Mouse (Mus musculus) thymus, postnatal 14 days (tissue): ENCODE results near the gene Ap2b1.
"Not testable (repeated sequence)": the region's sequence is repeated elsewhere in the genome, so short reads cannot be mapped to it uniquely, and the experiment has no call there.

Source experiments
- DNase-seq: peaks from one replicate; pipeline ENCODE4 v3.0.0; 2021

Gene Ap2b1

DNA sequence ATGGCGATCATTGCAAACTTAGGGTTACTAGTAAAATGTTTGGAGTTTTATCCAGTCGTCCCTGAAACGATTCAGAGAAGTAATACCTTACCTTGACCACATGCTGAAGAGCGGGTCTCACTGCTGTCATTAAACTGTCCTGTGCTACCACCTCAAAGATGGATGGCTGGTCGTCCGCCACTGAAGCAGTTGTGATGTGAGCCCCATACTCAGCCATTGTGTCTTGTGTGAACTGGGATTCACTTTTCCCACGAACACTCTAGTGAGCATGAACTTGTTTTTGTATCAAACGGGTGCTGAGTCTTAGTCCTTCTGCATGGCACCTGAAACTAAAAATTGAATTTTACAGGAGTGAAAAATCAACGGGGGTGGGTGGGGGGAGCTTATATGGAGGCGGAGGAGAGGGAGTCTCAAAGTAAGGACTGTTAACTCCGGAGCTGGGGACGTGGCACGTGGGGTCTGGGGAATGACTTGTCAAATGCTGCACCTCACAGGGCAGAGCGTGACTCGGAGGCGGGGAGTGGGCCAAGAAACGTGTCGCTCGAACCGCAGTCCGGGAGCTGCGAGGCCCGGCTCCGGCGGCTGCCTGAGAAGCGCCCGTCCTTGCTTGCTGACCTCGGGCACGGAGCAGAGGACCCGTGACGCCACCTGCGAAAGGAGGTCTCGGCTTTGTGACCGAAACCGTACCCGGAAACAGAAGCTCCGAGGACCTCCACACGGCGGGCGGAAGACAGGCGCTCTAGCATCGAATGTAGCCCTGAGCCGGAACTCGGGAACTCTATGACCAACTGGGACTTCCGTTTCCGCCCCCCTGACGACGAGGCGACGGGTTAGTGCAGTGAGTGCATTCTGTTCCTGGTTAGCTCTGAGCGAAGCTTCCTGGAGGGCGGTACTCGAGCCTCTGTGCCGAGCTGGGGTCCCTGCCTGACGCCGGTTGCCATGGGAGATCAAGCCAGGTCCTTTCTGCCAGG, at the start of gene Ap2b1:
Gene Ap2b1, plus strand, starts transcription at position 800 of the 971 bp plus-strand sequence.
- peak; percentile 95 for DNase-seq

DNA sequence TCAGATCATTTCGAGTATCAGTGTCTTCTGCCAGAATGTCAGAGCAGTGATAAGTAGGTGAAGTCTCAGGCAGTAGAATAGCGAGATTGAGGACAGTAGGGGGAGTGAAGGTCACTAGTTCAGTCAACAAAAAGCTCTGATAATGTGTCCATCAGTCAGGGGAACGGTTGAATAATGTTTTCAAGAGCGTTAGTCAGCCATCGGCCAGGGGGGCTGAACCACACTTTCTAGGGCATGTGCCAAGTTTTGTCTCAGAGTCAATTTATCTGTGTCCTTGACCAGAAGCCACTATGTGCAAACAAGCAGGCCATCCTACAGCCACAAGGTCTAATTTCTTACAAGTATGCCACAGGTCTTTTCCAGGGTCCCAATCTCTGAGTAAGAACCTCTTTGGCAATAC, 41.6 kb upstream of the Ap2b1 start:
- not testable (repeated sequence) for DNase-seq

- DNase-seq = peak; percentile 45
These were observed 36.2 kb upstream of the Ap2b1 start for GRCm38 (mm10) chr11:83262673-83263072.

- peak; percentile 48 for DNase-seq
These were observed 35.7 kb upstream of the Ap2b1 start for GRCm38 (mm10) chr11:83263146-83263545.

- no peak for DNase-seq
These were observed 28.0 kb upstream of the Ap2b1 start for GRCm38 (mm10) chr11:83270842-83271150.

DNA sequence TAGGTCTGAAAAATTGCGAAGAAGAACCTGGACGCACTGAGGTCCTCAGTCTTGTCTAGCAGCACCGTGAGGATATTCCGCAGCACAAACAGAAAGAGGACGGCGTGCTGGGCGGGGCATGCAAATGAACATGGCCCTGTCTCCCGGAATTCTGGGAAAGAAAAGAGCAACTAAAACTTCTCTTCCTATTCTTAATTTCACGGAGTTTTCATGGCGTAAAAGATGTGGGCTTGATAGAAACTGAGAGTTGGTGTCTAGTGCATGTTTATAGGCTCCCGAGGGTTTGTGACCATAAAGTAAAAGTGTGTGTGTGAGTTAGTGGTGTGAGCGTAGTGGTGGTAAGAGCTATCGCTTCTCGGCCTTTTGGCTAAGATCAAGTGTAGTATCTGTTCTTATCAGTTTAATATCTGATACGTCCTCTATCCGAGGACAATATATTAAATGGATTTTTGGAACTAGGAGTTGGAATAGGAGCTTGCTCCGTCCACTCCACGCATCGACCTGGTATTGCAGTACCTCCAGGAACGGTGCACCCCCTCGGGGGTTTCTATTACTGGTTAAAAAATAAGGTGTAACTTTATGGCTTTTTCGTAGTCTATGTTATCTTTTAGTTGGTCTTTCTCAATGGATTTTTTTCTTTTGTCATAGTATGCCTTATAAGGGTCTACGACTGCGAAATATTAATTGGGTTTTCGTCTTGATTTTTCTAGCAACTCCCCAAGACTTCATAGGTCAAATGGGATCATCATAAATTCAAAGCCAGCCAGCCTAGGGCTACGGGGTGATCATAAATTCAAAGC, 27.5 kb upstream of the Ap2b1 start:
- peak; percentile 87 for DNase-seq

DNA sequence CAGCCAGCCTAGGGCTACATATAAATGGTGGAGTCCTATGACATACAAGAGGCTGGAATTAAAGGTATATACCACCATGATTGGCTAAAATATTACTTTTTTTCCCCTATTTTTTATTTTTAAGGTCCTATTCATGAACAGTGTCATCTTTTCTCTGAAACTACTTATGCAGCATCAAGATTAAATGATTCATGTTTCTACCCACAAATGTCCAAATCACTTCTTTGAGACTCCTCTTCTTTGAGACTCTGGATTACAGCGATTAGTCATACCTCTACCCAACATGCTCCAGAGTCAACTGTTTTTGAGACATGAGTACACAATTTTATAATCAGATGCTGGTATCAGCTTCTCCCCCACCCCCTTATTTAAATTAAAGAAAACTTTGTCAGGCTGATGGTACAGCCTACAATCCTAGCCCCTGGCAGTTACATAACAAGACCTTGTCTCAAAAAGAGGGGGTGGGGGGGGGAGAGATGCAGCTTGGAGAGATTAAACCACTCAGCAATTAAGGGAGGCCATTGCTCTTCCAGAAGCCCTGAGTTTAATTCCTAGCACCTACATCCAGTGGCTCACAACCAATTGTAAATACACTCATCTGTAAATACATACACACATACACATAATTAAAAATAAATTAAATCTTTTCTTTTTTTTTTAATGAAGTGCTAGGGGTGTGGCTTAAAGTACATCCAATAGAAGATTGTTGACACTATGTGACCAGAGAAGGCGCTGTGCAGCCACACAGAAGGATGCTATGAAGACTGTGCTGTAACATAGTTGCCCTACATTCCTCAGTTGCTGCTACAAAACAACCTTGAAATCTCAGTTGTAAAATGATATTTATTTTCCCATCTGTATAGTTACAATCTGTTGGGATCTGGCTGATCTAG, 26.6 kb upstream of the Ap2b1 start:
- DNase-seq = peak; percentile 56

- no peak for DNase-seq
These were observed 22.6 kb upstream of the Ap2b1 start for GRCm38 (mm10) chr11:83276251-83276650.

DNA sequence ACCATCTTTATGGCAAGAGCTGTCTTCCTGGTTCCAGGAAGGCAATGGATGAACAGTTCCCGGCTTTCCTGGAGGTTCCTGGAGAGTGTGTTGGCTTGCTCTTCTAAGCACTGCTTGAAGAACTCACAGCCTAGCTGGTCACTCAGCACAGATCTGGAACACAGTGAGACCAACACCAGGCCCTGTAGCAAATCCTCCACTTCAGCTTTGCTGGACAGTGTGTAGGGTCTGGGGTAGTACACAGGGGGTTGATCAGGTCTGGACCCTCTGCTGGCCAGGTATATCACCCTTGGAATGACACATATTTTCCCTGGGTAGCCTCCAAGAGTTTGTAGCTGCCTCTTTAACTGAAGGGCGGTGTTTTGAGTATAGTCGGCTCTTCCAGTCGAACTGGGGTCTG, 19.8 kb upstream of the Ap2b1 start:
- DNase-seq = no peak

GRCm38 (mm10) chr11:83279691-83280090, 19.1 kb upstream of the Ap2b1 start:
- DNase-seq = no peak

DNA sequence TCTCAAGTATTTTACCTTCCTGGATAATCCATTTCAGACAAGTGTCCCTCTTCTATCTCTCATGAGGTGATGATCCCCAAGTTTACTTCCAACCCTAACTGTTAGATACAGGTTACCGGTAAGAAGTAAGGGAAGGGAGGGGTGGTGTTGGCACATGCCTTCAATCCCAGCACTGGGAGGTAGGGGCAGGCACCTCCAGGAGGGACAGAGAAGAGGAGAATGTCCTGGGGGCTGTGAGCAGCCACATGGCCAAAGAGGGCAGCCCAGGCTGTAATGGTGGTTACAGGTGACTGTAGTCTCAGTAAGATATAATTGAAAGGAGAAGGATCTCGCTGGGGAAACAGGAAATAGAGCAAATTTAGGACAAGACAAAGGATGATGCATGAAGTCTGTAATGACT, 16.7 kb upstream of the Ap2b1 start:
- no peak for DNase-seq

GRCm38 (mm10) chr11:83285627-83286026, 13.2 kb upstream of the Ap2b1 start:
- DNase-seq = no peak

- DNase-seq = no peak
These were observed 12.3 kb upstream of the Ap2b1 start, which contains the start of gene Slfn14 for GRCm38 (mm10) chr11:83286566-83286965. Slfn14 (minus strand) TSS chr11:83286726.

DNA sequence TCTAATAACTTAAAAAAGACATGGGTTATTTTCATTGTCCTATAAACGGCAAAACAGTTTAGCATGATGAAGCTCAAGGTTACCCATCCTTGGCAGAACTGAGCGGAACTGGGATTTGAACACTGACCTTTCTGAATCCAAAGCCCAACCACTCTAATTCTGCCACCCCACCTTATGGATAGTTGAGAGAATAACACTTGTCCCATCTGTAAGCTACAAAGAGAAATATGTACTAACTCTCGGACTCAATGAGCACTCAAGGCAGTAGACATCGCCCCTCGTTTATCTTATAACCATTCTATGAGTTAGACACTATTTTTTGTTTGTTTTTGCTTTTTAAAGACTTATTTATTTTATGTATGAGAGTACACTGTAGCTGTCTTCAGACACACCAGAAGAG, 9.8 kb upstream of the Ap2b1 start:
- DNase-seq = no peak

GRCm38 (mm10) chr11:83289633-83290032, 9.2 kb upstream of the Ap2b1 start:
- DNase-seq = no peak

DNA sequence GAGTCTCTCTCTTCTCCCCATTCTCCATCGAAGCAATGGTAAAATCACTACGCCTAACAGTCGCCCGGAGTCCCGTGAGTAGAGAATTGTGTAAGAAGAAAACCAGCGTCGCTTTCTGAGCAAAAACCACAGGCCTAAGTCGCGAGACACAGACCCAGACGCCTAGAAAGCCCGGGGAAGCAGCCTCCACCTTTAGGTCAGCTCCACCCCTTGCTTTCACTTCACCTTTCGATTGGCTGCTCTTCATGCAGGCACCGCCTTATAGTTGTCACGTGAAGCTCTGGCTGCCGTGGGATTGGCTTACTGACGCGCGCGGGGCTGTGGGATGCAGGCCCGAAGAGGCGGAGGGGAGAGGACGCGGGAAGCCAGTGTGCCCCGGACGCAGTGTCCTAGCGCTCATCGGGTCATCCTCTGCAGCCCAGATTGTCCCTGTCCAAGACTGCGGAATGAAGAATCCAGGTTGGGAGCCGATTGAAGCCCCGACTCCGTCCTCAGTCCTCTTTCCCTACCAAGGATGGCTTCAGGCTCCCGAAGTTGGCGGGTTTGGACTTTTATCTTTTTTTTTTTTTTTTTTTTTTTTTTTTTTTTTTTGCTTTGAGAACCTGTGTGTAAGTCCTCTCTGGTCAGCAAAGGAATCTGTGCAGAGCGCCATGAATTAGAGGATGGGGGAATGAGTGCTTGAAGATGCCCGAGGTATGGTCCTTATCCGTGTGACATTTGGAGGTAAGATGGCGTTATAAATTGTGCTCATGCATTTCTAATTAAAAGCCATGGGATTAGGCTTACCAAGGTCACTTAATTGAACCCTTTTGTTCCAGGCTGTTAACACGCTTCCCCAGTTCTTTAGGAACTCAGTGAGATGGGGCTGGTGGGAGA, 7.2 kb upstream of the Ap2b1 start:
- DNase-seq = peak; percentile 95

GRCm38 (mm10) chr11:83292251-83292587, 6.6 kb upstream of the Ap2b1 start:
- DNase-seq = no peak

DNA sequence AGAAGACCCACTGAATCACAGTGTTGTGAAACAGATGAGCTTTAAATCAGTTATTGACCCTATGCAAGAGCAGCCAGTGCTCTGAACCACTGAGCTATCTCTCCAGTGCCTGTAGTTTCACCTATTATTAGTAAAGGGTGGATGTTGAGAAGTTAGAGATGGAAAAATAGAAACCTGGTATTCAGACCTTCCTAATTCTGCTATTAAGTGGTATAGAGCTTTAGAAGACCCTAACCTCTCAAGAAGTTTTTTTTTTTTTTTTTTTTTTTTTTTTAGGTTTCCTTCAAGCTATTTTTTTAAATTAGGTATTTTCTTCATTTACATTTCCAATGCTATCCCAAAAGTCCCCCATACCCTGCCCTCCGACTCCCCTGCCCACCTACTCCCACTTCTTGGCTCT, 5.6 kb upstream of the Ap2b1 start:
- no peak for DNase-seq

DNA sequence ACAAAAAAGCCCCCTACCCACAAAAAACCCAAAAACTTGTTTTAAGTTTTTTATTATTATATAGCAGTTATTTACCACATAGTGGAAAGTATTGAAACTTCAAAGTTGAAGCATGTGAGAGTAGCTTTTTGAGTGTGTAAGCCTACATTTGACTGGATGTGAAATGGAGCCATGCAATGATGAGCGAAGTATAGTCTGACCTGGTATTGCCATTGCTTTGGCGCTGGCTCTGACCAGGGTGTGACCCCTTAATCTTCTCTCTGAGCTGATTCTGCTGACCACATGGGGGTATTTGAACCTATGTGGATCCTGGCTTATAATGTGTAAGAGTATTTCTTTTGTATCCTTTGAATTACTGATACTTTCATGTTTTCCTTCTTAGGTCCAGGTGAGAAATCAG, 4.7 kb upstream of the Ap2b1 start:
- DNase-seq = no peak

DNA sequence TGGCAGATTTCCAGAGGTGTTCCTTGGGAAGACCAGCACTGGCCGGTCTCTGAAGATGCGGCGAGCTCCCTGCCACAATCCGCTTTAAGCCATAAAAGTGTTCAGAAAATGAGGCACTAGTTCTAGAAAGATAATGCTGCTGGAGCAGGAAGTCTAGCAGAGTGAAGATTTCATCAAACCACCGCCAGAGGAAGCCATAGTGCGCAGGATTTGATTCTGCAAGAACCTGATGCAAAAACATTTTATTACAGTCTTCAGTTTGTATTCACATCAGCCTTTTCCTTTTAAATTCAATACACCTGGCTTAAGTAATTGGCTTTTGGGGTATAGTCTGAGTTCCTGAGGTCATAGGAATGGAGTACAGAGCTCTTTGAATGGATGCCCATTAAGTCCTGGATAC, 1.0 kb upstream of the Ap2b1 start:
- DNase-seq = peak; percentile 29

DNA sequence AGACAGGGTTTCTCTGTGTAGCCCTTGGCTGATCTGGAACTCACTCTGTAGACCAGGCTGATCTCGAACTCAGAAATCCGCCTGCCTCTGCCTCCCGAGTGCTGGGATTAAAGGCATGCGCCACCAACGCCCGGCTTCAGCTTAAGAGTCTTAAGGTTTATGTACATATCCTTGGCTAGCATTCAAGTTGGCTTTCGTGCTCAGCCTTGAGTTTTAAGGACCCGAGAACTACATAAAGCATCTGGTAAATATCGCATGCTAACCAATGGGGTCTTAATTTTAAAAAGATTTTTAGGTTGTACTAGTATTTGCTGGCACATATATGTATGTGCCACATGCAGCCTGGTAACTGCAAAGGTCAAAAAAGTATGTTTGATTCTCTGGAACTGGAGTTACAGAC, 900 bp downstream of the Ap2b1 start:
- DNase-seq = no peak

GRCm38 (mm10) chr11:83301431-83301831, 2.6 kb downstream of the Ap2b1 start:
- no peak for DNase-seq
